Mouse (Mus musculus) limb, embryonic 10.5 days (tissue): ENCODE data around the gene Itgb4. TPM values are rescaled to one million over a fixed set of nuclear protein-coding genes. Genes with fewer than 3 reads are reported as not detected.

ENCODE experiments used
- DNase-seq: peaks from one replicate; pipeline ENCODE4 v3.0.0-alpha.2; 2017; ENCODE audit warnings: low spot score
- H3K27ac ChIP-seq: fragments of 300-500 bp; sonication (generic); 2 replicates; pipeline ENCODE4 v1.5.1; 2016; ENCODE audit warnings: mild to moderate bottlenecking
- H3K27me3 ChIP-seq: fragments of 300-500 bp; sonication (generic); 2 replicates; pipeline ENCODE4 v1.6.1; 2016; ENCODE audit warnings: low read depth, mild to moderate bottlenecking; ENCODE audit not compliant: poor library complexity, severe bottlenecking
- H3K36me3 ChIP-seq: fragments of 300-500 bp; sonication (generic); 2 replicates; pipeline ENCODE4 v1.6.1; 2016; ENCODE audit warnings: mild to moderate bottlenecking, moderate library complexity
- H3K4me1 ChIP-seq: fragments of 300-500 bp; sonication (generic); 2 replicates; pipeline ENCODE4 v1.6.1; 2016
- H3K4me3 ChIP-seq: fragments of 300-500 bp; sonication (generic); 2 replicates; pipeline ENCODE4 v1.5.1; 2016; ENCODE audit warnings: mild to moderate bottlenecking, moderate library complexity
- H3K9me3 ChIP-seq: fragments of 300-500 bp; sonication (generic); replicated peaks from 2 replicates; pipeline ENCODE4 v1.6.1; 2016; ENCODE audit warnings: mild to moderate bottlenecking
- WGBS: fragments of 180-500 bp; shearing (Covaris S2); methylation state at CpG from one replicate; pipeline ENCODE4 v1.1.7; 2016; 5-methylcytosine and 5-hydroxymethylcytosine counted together
- polyA plus RNA-seq: library from polyadenylated mRNA; unstranded; fragments of >200 nt; fragmentation: Nextera tagmentation; extraction: Ambion mirVana; gene quantifications from 2 replicates; pipeline ENCODE4 v1.2.1, GENCODE M21; 2016

Gene Itgb4
- polyA plus RNA-seq, 1 experiment from 2014 or later: 1.6 TPM

DNA sequence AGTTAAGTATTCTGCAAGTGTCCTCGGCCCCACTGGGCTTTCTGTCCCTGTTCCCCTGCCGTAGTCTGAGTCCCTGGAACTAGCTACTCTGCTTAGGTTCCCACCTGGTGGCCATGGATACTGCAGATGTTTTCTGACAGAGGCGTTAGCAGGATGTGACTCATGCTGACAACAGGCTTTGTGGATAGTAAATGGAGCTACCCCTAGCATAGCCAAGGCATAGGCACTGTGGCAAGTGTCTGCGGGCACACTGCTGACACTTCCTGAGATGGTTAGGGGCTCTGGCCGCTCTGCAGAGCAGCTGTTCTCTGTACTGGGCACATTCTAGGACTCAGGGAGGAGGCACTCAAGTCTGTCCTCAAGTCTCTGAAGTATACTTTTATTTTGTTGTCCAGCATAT is 19.8 kb upstream of the Itgb4 start:
- whole genome bisulfite sequencing: 89% methylated on average over 5 of the region's 5 CpGs
- no peak for DNase-seq
- Histone ChIP-seq H3K9me3 (no peaks in the 10 kb centered on the region), H3K36me3 (peaks cover 97% of the 10 kb centered on the region), H3K27me3 (no peaks in the 10 kb centered on the region), H3K27ac (no peak overlapping the region), H3K4me3 (no peak overlapping the region), H3K4me1 (peaks cover 11% of the 10 kb centered on the region; the same call in 1 of the 2 replicates)

DNA sequence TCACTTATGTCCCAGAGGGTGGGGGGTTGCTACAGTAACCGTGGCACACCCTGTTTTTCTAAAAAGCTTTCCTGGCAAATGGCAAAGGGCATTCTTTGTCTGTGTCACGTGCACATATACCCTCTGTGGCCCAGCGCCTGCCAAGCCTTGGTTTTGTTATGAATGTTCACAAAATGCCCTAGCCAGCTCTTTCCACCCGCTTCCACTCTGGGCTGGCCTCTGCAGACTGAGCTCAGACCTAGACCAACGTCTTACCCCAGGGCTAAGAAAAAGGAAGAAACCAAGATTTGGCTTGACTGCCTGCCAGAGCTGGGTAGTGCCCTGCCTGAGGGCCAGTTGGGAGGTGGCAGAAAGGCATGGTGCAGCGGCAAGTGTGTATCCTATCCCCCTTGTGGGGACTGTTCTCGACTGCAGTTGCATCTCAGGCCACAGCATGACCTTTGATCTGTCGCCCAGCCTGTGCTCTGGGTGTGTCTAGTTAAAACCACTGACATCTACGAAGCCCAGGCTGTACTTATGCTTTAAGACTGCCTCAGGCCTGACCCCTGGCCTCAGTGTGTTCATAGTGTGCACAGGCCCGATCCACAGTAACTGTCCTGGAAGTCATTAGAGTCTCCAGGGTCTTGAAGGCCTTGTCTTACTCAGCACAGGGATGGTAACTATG is 19.2 kb upstream of the Itgb4 start:
- no peak for DNase-seq
- Histone ChIP-seq H3K9me3 (no peaks in the 10 kb centered on the region), H3K27me3 (no peaks in the 10 kb centered on the region), H3K4me3 (no peak overlapping the region), H3K27ac (no peak overlapping the region), H3K4me1 (peaks cover 11% of the 10 kb centered on the region; the same call in 1 of the 2 replicates), H3K36me3 (peaks cover 97% of the 10 kb centered on the region)
- WGBS: 72% methylated on average over 10 of the region's 10 CpGs

DNA sequence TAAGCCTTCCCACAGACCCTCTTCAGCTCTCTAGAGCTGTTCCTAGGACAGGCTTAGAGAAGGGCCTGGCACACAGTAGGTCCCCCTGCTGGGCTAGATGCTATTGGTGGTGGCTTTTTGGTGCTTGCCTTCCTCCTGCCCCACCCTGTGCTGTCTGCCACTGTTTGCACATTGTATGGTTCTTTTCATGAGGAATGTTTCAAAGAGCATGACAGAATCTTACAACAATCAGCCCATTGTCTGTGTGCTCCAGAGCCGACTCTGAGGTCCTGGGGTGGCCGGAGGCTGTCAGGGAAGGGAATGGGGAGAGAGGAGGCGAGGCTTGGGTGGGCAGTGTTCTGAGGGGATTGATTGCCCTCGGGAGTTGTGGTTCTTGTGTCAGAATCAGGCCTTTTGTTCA is 18.1 kb upstream of the Itgb4 start:
- 70% methylated on average over 4 of the region's 4 CpGs for WGBS
- H3K4me1 ChIP-seq: peaks cover 11% of the 10 kb centered on the region; the same call in 1 of the 2 replicates
- peaks cover 97% of the 10 kb centered on the region for H3K36me3 ChIP-seq
- DNase-seq: no peak
- no peak overlapping the region for H3K4me3 ChIP-seq
- no peaks in the 10 kb centered on the region for H3K27me3 ChIP-seq
- no peak overlapping the region for H3K27ac ChIP-seq
- H3K9me3 ChIP-seq: no peaks in the 10 kb centered on the region

DNA sequence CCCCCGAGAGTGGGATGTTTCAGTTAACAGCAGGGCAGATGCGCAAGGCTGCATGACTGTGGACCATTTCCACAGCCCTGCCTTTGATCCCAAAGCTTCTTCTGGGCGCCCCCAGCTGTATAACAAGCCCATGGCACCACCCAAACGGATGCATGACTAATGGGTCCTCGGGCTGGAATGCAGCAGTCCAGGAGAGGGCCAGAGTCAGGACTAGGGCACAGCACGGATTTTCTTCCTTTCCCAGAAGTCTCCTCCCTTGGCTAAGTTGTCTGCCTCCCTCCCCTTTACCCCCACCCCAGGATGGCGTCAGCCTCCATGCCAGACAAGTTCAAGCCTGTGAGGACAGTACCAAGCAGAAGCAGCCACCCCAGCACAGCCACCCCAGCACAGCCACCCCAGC is 16.5 kb upstream of the Itgb4 start:
- no peak overlapping the region for H3K4me3 ChIP-seq
- no peak for DNase-seq
- no peaks in the 10 kb centered on the region for H3K9me3 ChIP-seq
- 72% methylated on average over 7 of the region's 7 CpGs for WGBS
- H3K4me1 ChIP-seq: peaks cover 11% of the 10 kb centered on the region; the same call in 1 of the 2 replicates
- H3K27me3 ChIP-seq: no peaks in the 10 kb centered on the region
- 0 out of 2 replicates have a peak overlapping the region, but pooled peaks have one; percentile 1 for H3K27ac ChIP-seq
- peaks cover 97% of the 10 kb centered on the region for H3K36me3 ChIP-seq

DNA sequence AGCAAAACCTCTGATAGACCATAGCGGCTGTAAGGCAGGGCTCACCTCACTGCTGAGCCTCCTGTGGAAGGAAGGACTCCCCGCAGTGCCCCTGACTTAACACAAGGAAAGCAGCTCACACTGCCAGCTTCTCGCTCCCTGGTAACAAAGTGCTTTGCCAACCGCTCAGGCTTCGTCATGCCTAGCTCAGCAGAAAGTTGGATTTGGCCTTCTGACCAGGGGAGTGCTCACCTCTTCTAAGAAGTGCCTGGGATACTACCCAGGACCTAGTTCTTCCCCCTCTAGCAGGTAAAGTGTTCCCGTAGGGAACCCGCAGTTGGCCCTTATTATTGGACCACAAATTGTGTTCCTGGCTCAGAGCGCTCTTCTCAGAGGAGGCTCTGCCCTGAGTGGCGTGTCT is 15.5 kb upstream of the Itgb4 start:
- 95% methylated on average over 9 of the region's 9 CpGs for WGBS
- Histone ChIP-seq H3K4me3 (no peak overlapping the region), H3K27me3 (no peaks in the 10 kb centered on the region), H3K4me1 (peaks cover 11% of the 10 kb centered on the region; the same call in 1 of the 2 replicates), H3K9me3 (no peaks in the 10 kb centered on the region), H3K27ac (no peak overlapping the region), H3K36me3 (peaks cover 97% of the 10 kb centered on the region)
- no peak for DNase-seq

DNA sequence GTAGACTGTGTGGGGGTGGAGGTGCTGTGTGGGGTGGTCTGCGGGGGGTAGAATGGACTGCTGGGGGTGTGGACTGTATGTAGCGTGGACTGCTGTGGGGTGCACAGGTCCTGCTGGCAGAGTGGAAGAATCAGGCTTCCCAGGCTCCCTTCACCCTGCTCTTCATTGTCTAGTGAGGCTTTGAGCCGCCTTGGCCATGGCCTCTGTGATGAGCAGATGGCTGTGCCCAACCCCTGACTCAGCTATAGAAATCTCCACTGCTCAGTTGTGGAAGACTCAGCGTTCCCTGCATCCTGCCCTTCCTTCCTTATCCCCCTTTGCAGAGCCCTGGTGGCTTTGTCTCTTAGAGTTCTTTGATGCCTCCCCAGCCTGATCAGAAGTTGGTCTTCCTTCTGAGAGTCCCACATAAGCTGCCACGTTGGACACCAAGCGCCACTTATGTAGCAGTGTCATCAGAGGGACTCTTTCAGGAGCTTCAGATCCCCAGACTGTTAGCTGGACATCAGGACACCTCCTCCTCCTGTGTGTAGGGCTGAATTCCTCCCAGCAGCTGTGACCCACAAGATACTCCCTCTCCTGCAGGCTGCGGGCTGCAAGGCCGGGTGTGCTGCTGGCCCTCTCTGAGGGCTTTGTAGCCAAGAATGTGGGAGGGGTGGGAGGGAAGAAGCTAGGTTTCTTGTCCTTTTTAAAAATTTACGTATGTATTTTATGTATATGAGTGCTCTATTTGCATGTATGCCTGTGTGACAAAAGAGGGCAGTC is 11.7 kb upstream of the Itgb4 start:
- Histone ChIP-seq H3K4me1 (no peaks in the 10 kb centered on the region), H3K36me3 (peaks cover 94% of the 10 kb centered on the region), H3K9me3 (no peaks in the 10 kb centered on the region), H3K27me3 (no peaks in the 10 kb centered on the region), H3K4me3 (no peak overlapping the region), H3K27ac (no peak overlapping the region)
- WGBS: 97% methylated on average over 9 of the region's 9 CpGs
- DNase-seq: no peak

DNA sequence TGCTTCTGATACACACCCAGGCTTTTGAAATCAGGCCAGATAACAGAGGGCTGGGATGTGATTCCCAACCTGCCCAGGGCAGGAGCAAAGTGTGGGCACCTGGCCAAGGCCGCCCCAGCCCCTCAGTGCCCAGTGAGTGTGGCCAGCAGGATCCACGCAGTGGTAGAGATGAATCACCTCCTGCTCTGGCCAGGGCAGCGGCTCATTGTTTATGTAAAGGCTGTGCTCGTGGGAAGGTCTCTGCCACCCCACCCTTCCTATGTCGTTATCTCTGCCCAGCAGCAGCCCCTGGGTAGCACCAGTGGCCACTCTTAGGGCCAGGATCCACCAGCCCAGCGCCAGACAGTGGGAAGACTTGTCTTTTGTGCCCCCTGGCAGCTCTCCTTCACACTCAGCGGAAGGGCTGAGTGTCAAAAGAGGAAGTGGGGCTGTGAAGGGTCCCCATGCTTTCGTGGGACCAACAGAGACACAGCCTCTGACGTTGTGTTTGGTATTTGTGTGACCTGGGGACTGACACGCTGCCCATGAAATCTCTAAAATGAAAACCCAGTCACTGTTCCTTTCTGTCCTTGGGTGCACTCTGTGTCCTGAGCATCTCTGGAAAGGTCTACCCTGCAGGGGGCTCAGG is 9.4 kb upstream of the Itgb4 start:
- Histone ChIP-seq H3K27ac (no peak overlapping the region), H3K36me3 (peaks cover 73% of the 10 kb centered on the region), H3K4me1 (peaks cover 2% of the 10 kb centered on the region; the same call in 1 of the 2 replicates), H3K27me3 (no peaks in the 10 kb centered on the region), H3K9me3 (no peaks in the 10 kb centered on the region), H3K4me3 (no peak overlapping the region)
- WGBS: 87% methylated on average over 10 of the region's 10 CpGs
- DNase-seq: no peak

DNA sequence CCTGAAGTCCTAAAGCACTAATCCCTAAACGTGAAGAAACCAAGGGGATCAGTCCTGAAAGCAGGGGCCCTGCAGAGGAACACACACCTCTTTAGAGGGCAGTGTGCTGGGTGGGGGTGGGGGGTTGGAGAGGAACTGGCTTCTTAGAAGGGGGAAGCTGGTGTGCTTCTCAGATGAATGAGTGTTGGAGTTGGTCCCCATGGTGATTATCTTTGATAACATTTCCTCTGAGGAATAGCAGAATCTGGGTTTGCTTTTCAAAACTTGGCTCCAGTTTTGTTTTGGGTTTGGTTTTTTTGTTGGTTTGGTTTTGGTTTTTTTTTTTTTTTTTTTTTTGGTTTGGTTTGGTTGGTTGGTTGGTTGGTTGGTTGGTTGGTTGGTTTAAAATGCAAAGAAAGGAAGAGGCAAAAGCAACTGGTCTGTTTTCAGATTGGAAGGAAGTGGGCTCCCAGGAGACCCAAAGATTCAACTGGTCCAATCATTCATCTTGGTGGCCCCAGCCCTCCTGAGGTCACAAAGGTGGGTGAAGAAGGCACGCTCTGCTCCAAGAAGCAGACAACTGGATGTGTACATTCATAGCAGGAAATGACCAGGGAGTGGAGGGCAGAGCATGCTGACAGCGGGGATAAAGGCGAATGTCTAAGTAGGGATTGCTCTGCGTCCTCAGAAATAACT is 5.6 kb upstream of the Itgb4 start:
- 72% methylated on average over 5 of the region's 5 CpGs for WGBS
- H3K36me3 ChIP-seq: peaks cover 35% of the 10 kb centered on the region
- H3K9me3 ChIP-seq: no peaks in the 10 kb centered on the region
- no peak overlapping the region for H3K27ac ChIP-seq
- peaks cover 2% of the 10 kb centered on the region; the same call in 1 of the 2 replicates for H3K4me1 ChIP-seq
- peaks cover 11% of the 10 kb centered on the region for H3K27me3 ChIP-seq
- DNase-seq: no peak
- no peak overlapping the region for H3K4me3 ChIP-seq

DNA sequence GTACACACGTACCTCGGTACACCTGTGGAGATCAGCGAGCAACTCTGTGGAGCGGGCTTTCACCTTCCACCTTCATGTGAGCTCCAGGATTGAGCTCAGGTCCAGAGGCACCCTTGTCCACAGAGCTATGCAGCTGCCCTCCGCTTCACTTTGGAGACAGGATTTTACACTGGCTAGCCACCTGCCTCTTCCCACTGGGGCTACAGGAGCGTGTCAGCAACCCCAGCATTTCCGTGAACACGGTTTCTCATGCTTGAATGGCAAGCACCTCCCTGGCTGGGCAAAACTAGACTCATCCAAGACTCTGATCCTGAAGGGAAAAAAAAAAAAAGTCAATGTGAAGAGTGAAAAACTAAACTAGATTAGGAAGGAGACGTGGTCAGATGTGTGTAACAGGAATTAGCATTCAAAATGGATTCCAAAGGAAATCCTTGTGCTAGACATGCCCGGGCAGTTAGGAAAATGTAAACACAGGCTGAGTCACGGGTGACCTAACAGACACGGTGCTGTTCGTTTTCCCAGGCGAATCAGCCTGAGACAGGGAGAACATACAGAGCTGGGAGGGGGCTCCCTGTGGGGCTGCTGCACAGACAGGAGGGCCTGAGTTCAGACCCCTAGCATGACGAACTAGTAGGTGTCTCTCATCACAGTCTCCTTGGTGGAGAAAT is 4.4 kb upstream of the Itgb4 start:
- no peak for DNase-seq
- Histone ChIP-seq H3K9me3 (no peaks in the 10 kb centered on the region), H3K36me3 (peaks cover 23% of the 10 kb centered on the region), H3K27me3 (peaks cover 24% of the 10 kb centered on the region), H3K4me1 (peaks cover 13% of the 10 kb centered on the region), H3K4me3 (no peak overlapping the region), H3K27ac (no peak overlapping the region)
- 70% methylated on average over 15 of the region's 15 CpGs for WGBS

DNA sequence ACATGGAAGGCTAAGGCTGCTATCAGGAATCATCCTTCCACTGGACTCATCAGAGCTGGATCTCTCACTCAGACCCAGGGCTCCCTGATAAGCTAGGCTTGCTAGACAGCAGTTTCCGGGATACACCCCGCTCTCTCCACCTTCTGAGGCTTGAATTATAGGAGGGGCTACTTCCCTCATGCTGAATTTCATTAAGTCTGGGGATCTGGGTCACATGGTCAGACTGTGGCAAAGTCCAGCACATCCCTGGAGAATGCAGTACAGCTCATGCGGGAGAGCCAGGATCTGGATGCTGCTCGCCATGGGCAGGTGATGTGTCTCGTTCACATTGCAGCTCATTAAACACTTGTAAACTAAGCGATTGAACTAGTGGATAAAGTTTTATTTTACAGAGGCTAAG is 3.5 kb upstream of the Itgb4 start:
- peaks cover 33% of the 10 kb centered on the region for H3K27me3 ChIP-seq
- peaks cover 14% of the 10 kb centered on the region for H3K36me3 ChIP-seq
- no peak overlapping the region for H3K4me3 ChIP-seq
- H3K27ac ChIP-seq: no peak overlapping the region
- DNase-seq: no peak
- no peaks in the 10 kb centered on the region for H3K9me3 ChIP-seq
- 80% methylated on average over 6 of the region's 6 CpGs for WGBS
- H3K4me1 ChIP-seq: peaks cover 14% of the 10 kb centered on the region

DNA sequence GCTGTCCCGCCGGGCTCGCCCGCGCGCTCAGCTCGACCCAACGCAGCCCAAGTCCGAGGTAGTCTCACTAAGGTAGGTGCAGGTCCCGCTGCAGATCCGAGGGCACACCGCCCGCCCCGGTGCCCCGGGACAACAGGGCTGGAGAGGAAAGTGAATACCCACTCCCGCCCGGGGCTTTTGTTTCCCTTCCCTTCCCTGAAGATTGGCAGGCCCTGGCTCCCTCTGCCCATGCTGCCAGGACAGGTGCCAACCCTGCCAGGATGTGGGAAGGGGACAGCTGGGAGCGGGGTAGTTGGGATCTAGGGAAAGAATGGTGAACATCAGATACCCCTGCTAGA is 543 bp downstream of the Itgb4 start:
- Histone ChIP-seq H3K4me3 (peak overlapping the region; percentile 52), H3K27ac (0 out of 2 replicates have a peak overlapping the region, but pooled peaks have one; percentile 43), H3K9me3 (no peaks in the 10 kb centered on the region), H3K4me1 (peaks cover 12% of the 10 kb centered on the region), H3K27me3 (peaks cover 72% of the 10 kb centered on the region), H3K36me3 (no peaks in the 10 kb centered on the region)
- no peak for DNase-seq
- WGBS: 5% methylated on average over 18 of the region's 18 CpGs

DNA sequence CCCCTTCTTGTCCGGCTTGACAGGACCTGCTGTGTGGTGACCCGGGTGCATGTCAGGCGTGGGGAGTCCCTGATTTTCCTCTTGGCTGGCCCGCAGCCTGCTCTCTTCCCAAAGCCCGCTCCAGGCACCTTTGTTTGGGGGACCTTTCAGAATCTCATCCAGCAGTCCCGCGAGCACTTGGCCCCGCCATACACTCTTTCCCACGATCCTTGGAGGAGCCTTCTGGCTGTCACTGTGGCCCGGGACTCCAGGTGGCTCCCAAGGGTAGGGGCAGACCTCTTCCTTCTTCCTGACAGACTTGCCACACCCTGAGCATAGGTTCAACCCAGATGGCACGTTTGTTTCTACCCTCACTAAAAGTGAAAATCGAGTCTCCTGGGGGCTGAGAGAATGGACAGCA is 1.0 kb downstream of the Itgb4 start:
- no peak overlapping the region for H3K27ac ChIP-seq
- WGBS: 34% methylated on average over 12 of the region's 12 CpGs
- H3K36me3 ChIP-seq: no peaks in the 10 kb centered on the region
- H3K27me3 ChIP-seq: peaks cover 72% of the 10 kb centered on the region
- H3K4me1 ChIP-seq: peaks cover 11% of the 10 kb centered on the region
- DNase-seq: no peak
- H3K9me3 ChIP-seq: no peaks in the 10 kb centered on the region
- H3K4me3 ChIP-seq: peak overlapping the region; percentile 52; the same call in 1 of the 2 replicates
